Comparison of ENCODE assay signal across 8 mouse cellular contexts in genomic region chr19:46396686-46397435, GRCm38 (mm10). TPM values are rescaled to one million over a fixed set of nuclear protein-coding genes. Genes with fewer than 3 reads are reported as not detected.
DNase-seq lines count a peak whose midpoint lies in the region; ATAC-seq lines count a peak whose summit lies in the region.

Gene Sufu, plus strand, starts transcription at chr19:46396896.

- peak; percentile 83 for ATAC-seq in inflammation-experienced regulatory T-cells, adult 6 months
- peak; percentile 86 for ATAC-seq in megakaryocyte-erythroid progenitor cell, adult 5-6 weeks (replicated peaks; ENCODE audit: low FRiP score, low TSS enrichment, poor library complexity, severe bottlenecking)

- intact Hi-C loops in gastrocnemius, postnatal 14 days (cut with DNase I; ENCODE audit: low total_unique reads) = loop anchor here (5.0 kb wide), 1 partner anchor 45 kb away; no protein-coding TSS in a partner anchor
- intact Hi-C loops in left cerebral cortex, postnatal 10 days (cut with DNase I) = loop anchor here (2.0 kb wide), 2 partner anchors 48 to 104 kb away; partner anchors contain the start of gene Trim8

- peak; percentile 99 for DNase-seq in adipocyte (ENCODE audit: low spot score)
- peak; percentile 100 for DNase-seq in embryo, embryonic 10 days (ENCODE audit: low spot score)
- DNase-seq in gastrocnemius, postnatal 14 days = peak; percentile 98
- peak; percentile 98 to 99 for DNase-seq in left cerebral cortex, postnatal 10 days (ENCODE audit: extremely low spot score in 1 of 2, low spot score in 2 of 2)
- peak; percentile 97 for DNase-seq in right cerebral cortex, postnatal 25 days
- peak; percentile 98 for DNase-seq in urinary bladder, postnatal 4 days (ENCODE audit: low spot score in 2 of 2)

RNA-seq across cellular contexts. Expression of gene Sufu, which starts in this region (rescaled TPM):
- 1 to 10 TPM; 7.6 to 9.1 TPM for total RNA-seq in gastrocnemius, postnatal 14 days (2021)
- polyA plus RNA-seq in inflammation-experienced regulatory T-cells, adult 6 months (2017; shearing (Covaris generic)) = 10 to 100 TPM; 10.7 to 13.6 (median 12.5) TPM
- total RNA-seq in left cerebral cortex, postnatal 10 days (2021) = 10 to 100 TPM; 16.7 to 18.8 TPM
- total RNA-seq in megakaryocyte-erythroid progenitor cell, adult 5-6 weeks (2014; fragmentation: Nextera tagmentation) = 16.3 and 19.9 TPM in 2 replicates
- total RNA-seq in megakaryocyte-erythroid progenitor cell, adult 5-6 weeks (2017) = 4.5 and 7.4 TPM in 2 replicates

Comparison
In these comparisons a context has a peak if more than half of its experiments do, and no peak if none do; other contexts are left out.
1. Peak in every context shown above with its lines: DNase-seq and ATAC-seq.